Mouse (Mus musculus) heart, embryonic 14.5 days (tissue): ENCODE data around the gene Crp. TPM values are rescaled to one million over a fixed set of nuclear protein-coding genes. Genes with fewer than 3 reads are reported as not detected.

Experiments used
- ATAC-seq: fragments of 200-750 bp; cut with Nextera tagmentation; 2 replicates; pipeline ENCODE4 v1.8.0; 2017; ENCODE audit warnings: low read depth, moderate TSS enrichment; ENCODE audit not compliant: insufficient number of reproducible peaks, insufficient read depth, low FRiP score
- H3K27ac ChIP-seq, 2 experiments: fragments of 200-500 bp in 1 of 2; fragments of 300-500 bp in 1 of 2; sonication (generic) in 1 of 2; replicated peaks in 1 of 2; 2 replicates each; pipeline ENCODE4 v1.5.1; 2012 to 2014; ENCODE audit warnings: low read depth in 2 of 2, low read length in 2 of 2, control low read depth in 1 of 2, mild to moderate bottlenecking in 1 of 2, mixed read lengths in 1 of 2; ENCODE audit not compliant: control insufficient read depth in 1 of 2, insufficient read depth in 1 of 2
- H3K27me3 ChIP-seq: fragments of 300-500 bp; sonication (generic); 2 replicates; pipeline ENCODE4 v1.6.1; 2014; ENCODE audit warnings: mild to moderate bottlenecking, low read length, control low read depth; ENCODE audit not compliant: control insufficient read depth, insufficient read depth
- H3K36me3 ChIP-seq: fragments of 300-500 bp; sonication (generic); 2 replicates; pipeline ENCODE4 v1.6.1; 2014; ENCODE audit warnings: mild to moderate bottlenecking, control low read depth, low read length, mixed read lengths; ENCODE audit not compliant: control insufficient read depth, insufficient read depth
- H3K4me1 ChIP-seq, 2 experiments: fragments of 200-500 bp in 1 of 2; fragments of 300-500 bp in 1 of 2; sonication (generic) in 1 of 2; 2 replicates each; pipeline ENCODE4 v1.6.1; 2012 to 2014; ENCODE audit warnings: low read length in 2 of 2, control low read depth in 1 of 2, mixed read lengths in 1 of 2; ENCODE audit not compliant: control insufficient read depth in 2 of 2, insufficient read depth in 2 of 2
- H3K4me2 ChIP-seq: fragments of 300-500 bp; sonication (generic); 2 replicates; pipeline ENCODE4 v1.6.1; 2014; ENCODE audit warnings: mild to moderate bottlenecking, low read length
- H3K4me3 ChIP-seq, 2 experiments: fragments of 200-500 bp in 1 of 2; fragments of 300-500 bp in 1 of 2; sonication (generic) in 1 of 2; 2 replicates each; pipeline ENCODE4 v1.5.1; 2012 to 2014; ENCODE audit warnings: low read length in 2 of 2, mild to moderate bottlenecking in 2 of 2, control low read depth in 1 of 2, low read depth in 1 of 2, moderate library complexity in 1 of 2; ENCODE audit not compliant: control insufficient read depth in 1 of 2, insufficient read depth in 1 of 2
- H3K9ac ChIP-seq: fragments of 300-500 bp; sonication (generic); 2 replicates; pipeline ENCODE4 v1.6.1; 2014; ENCODE audit warnings: mild to moderate bottlenecking, low read length
- H3K9me3 ChIP-seq: fragments of 300-500 bp; sonication (generic); 2 replicates; pipeline ENCODE4 v1.6.1; 2016; ENCODE audit warnings: low read length, control low read depth; ENCODE audit not compliant: control insufficient read depth
- whole genome bisulfite sequencing: fragments of 180-500 bp; shearing (Covaris S2); extraction: QIAGEN DNeasy Blood & Tissue Kit; methylation state at CpG from one replicate; pipeline ENCODE4 v1.1.7; 2014; 5-methylcytosine and 5-hydroxymethylcytosine counted together
- polyA plus RNA-seq: library from polyadenylated mRNA; unstranded; fragments of >200 nt; fragmentation: Nextera tagmentation; extraction: Ambion mirVana; gene quantifications from 2 replicates; pipeline ENCODE4 v1.2.1, GENCODE M21; 2014

The Crp gene
- polyA plus RNA-seq, 1 experiment from 2014 or later, result not detected

DNA sequence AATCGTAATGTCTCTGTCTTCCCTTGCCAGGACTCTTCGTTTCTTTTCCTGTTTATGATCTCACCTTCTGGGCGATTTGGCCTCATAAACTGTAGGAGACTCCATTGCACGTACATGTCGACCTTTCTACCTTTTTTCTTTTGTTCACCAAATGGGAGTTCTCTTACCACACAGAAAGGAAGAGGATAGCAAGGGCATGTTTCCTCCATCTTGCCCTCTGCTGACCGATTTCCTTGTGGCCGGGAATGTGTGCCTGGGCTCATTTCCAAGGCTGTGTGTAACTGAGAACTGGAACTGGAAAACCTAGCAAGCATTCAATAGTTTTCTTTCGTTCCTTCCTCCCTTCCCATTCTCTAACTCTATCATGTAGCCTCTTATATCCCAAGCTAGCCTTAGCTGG lies 38.2 kb upstream of the Crp start:
- H3K9me3 ChIP-seq, result no peaks in the 10 kb centered on the region
- no peak overlapping the region for H3K4me2 ChIP-seq
- 68% methylated on average over 8 of the region's 8 CpGs for WGBS
- no peak for ATAC-seq
- H3K36me3 ChIP-seq, result no peaks in the 10 kb centered on the region
- no peak overlapping the region for H3K27ac ChIP-seq
- no peaks in the 10 kb centered on the region for H3K4me1 ChIP-seq
- no peak overlapping the region for H3K4me3 ChIP-seq
- H3K9ac ChIP-seq, result no peak overlapping the region
- H3K27me3 ChIP-seq, result no peaks in the 10 kb centered on the region

DNA sequence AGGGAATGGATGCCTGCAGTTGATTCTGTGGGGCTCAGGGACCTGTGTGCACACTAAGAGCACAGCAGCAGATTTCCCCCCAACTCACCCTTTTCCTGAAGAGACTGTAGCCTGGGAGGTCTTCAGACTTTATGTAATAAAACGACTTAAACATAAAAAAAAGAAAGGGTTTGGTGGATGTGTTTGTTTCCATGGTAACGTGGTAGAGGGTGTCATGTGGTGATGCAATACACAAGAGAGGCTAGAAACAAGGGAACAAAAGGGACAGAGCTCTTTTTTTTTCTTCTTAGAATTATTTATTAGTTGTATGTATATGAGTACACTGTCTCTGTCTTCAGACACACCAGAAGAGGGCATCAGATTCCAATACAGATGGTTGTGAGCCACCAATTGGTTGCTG lies 32.4 kb upstream of the Crp start:
- Histone ChIP-seq H3K4me2 (no peak overlapping the region), H3K4me1 (no peaks in the 10 kb centered on the region), H3K27ac (no peak overlapping the region), H3K36me3 (no peaks in the 10 kb centered on the region), H3K4me3 (no peak overlapping the region), H3K9ac (no peak overlapping the region), H3K9me3 (no peaks in the 10 kb centered on the region), H3K27me3 (no peaks in the 10 kb centered on the region)
- ATAC-seq, result no peak
- WGBS, result 71% methylated on average over 2 of the region's 2 CpGs

DNA sequence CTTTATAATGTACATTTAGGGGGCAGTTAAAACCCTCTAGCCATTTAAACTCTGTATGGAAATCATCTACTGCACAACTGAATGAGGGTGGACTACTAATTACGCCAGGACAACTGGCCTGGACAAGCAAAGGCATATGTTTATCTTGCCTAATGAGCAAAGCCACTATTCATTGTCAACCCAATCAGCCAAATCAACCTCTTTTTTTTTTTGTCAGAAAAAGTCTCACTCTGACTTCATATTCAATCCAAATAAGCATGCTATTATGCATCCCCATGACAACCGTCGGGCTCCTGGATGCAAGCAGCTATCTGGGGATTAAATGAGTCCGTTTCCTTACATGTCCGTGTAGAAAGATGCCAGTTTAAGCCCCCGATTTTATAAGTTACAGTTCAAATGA lies 30.3 kb upstream of the Crp start:
- Histone ChIP-seq H3K27me3 (no peaks in the 10 kb centered on the region), H3K4me2 (no peak overlapping the region), H3K27ac (no peak overlapping the region), H3K36me3 (no peaks in the 10 kb centered on the region), H3K9me3 (no peaks in the 10 kb centered on the region), H3K9ac (no peak overlapping the region), H3K4me1 (no peaks in the 10 kb centered on the region), H3K4me3 (no peak overlapping the region)
- no peak for ATAC-seq
- 79% methylated on average over 6 of the region's 6 CpGs for WGBS

DNA sequence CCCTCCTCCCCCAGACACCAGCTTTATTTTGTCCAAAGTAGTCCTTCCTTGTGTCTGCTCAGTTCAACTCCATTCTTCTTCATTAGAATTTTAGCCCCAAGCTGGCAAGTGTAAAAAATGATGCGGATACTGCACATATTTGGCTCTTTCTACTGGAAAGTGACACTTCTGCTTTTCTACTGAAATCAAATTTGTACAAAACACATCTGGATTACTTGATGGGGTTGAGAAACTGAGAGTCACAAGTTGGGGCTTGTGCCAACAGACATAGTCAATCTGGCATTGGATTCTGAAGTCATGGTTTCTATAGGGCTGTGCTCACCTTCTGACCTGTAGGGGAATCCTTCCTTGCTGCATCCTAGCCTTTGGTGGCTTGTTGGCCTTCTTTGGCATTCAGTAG lies 27.1 kb upstream of the Crp start:
- no peaks in the 10 kb centered on the region for H3K4me1 ChIP-seq
- no peak overlapping the region for H3K27ac ChIP-seq
- no peak for ATAC-seq
- H3K36me3 ChIP-seq, result no peaks in the 10 kb centered on the region
- H3K9me3 ChIP-seq, result no peaks in the 10 kb centered on the region
- WGBS, result 88% methylated on average over 1 of the region's 1 CpGs
- no peak overlapping the region for H3K4me2 ChIP-seq
- H3K9ac ChIP-seq, result no peak overlapping the region
- no peak overlapping the region for H3K4me3 ChIP-seq
- H3K27me3 ChIP-seq, result no peaks in the 10 kb centered on the region

DNA sequence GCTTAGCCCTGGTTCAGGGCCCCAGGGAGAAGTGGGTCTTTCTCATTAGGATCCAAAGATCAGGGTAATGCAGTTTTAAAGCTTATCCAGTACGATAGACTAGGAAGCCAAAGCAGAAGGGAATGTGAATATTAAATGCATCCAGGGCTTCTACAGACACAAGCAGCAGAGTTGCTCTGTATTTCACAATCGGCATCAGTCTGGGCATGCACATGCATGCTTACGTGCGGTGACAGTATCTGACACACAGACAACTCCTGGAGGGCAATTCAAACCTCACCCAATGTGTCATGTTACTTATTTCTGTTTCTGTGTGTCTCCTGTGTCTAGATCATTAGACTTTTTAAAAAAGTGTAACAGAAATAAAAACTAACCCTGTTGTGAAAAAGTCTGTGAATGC lies 17.1 kb upstream of the Crp start:
- H3K9ac ChIP-seq, result no peak overlapping the region
- H3K27ac ChIP-seq, result no peak overlapping the region
- H3K4me1 ChIP-seq, result no peaks in the 10 kb centered on the region
- no peaks in the 10 kb centered on the region for H3K36me3 ChIP-seq
- no peak overlapping the region for H3K4me3 ChIP-seq
- ATAC-seq, result no peak
- 0 out of 2 replicates have a peak, but pooled peaks cover 4% of the 10 kb centered on the region for H3K9me3 ChIP-seq
- 82% methylated on average over 4 of the region's 4 CpGs for WGBS
- H3K27me3 ChIP-seq, result no peaks in the 10 kb centered on the region
- no peak overlapping the region for H3K4me2 ChIP-seq

DNA sequence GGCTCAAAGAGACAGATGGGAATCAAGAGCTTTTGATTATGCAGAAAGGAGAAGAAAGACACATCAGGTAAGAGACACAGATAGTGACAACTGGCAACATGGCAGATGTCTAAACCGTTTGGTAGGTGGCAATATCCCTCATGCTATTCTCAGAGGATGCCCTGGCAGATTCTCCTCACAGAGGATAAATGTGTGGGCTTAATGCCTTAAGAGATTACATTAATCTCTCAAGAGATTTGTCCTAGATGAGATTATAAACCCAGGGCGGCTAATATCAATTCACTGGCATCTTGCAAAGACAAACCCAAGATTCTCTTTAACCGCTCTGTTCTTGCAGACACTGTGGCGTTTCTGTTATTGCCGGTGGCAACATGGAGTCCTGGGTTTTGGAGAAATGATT lies 14.3 kb upstream of the Crp start:
- no peak overlapping the region for H3K9ac ChIP-seq
- H3K36me3 ChIP-seq, result no peaks in the 10 kb centered on the region
- H3K27ac ChIP-seq, result no peak overlapping the region
- H3K9me3 ChIP-seq, result 0 out of 2 replicates have a peak, but pooled peaks cover 4% of the 10 kb centered on the region
- WGBS, result 81% methylated on average over 5 of the region's 5 CpGs
- H3K27me3 ChIP-seq, result no peaks in the 10 kb centered on the region
- ATAC-seq, result no peak
- H3K4me1 ChIP-seq, result no peaks in the 10 kb centered on the region
- H3K4me2 ChIP-seq, result no peak overlapping the region
- no peak overlapping the region for H3K4me3 ChIP-seq

DNA sequence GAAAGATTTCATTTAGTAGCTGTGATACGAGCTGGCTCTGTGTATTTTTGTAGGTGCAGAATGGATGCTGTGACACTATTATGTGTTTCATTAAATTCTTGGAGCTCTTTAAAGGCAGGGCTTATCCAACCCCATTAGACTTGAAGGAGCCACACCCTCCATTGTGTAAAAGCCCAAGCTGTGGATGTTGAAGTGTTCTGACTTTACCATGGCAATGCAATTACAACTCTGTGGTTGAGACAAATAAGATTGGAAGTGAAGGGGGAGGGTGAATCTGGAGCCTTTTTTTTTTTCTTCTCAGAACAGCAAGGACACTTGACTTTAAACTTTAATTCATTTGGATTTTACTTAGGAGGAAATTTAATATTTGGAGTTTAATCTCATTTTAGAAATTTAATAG lies 13.9 kb upstream of the Crp start:
- Histone ChIP-seq H3K9me3 (0 out of 2 replicates have a peak, but pooled peaks cover 4% of the 10 kb centered on the region), H3K27me3 (no peaks in the 10 kb centered on the region), H3K4me3 (no peak overlapping the region), H3K36me3 (no peaks in the 10 kb centered on the region), H3K9ac (no peak overlapping the region), H3K4me1 (no peaks in the 10 kb centered on the region), H3K27ac (no peak overlapping the region), H3K4me2 (no peak overlapping the region)
- WGBS, result 72% methylated on average over 1 of the region's 1 CpGs
- ATAC-seq, result no peak

DNA sequence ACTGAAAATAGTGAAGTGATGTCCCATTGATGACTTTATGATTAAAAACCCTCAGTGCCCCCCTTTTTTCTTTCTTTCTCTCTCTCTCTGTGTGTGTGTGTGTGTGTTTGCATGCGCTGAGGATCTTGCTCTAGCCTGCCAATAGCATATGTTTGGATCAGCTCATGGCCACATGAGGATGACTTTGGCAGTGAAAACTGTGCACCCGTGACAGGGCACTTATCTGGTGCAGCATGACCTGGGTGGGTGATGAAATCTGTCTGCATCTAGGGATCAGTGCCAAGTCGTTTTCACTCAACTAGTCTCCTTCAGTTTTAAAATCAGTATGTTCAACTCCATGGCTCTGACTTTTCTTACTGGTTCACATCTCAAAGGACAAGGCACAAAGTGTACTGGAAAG lies 12.7 kb upstream of the Crp start:
- Histone ChIP-seq H3K27me3 (no peaks in the 10 kb centered on the region), H3K4me3 (no peak overlapping the region)
- 54% methylated on average over 3 of the region's 3 CpGs for WGBS

More for the DNA sequence above, 12.7 kb upstream of the Crp start:
- no peaks in the 10 kb centered on the region for H3K36me3 ChIP-seq
- no peak for ATAC-seq
- H3K27ac ChIP-seq, result no peak overlapping the region
- H3K9me3 ChIP-seq, result 0 out of 2 replicates have a peak, but pooled peaks cover 4% of the 10 kb centered on the region
- H3K4me2 ChIP-seq, result no peak overlapping the region
- no peaks in the 10 kb centered on the region for H3K4me1 ChIP-seq
- H3K9ac ChIP-seq, result no peak overlapping the region
